ENCODE assay signal across 12 mouse cellular contexts in genomic region chr3:136843811-136844491, GRCm38 (mm10).
DNase-seq lines count a peak whose midpoint lies in the region; ATAC-seq and TF ChIP-seq lines count a peak whose summit lies in the region.
"Had no signal": no experiment of that assay in that cellular context is flagged by ENCODE, and none has a peak within 500 bp of the region (broad histone marks: within the 10 kb centered on the region; RNA-seq: fewer than 3 reads in every experiment).

No protein-coding gene starts in this region.

- WGBS in forebrain, postnatal 0 days = 41% methylated on average over 7 of the region's 7 CpGs
- WGBS in midbrain, embryonic 12.5 days = 47% methylated on average over 7 of the region's 7 CpGs

- intact Hi-C loops in left cerebral cortex, adult 2 months (cut with DNase I) = loop anchor here (5.0 kb wide), 1 partner anchor 573 kb away; no protein-coding TSS in a partner anchor
- intact Hi-C loops in left cerebral cortex, postnatal 10 days (cut with DNase I) = no loop called here

- peak overlapping the region; percentile 21 for H3K27ac ChIP-seq in left cerebral cortex, adult 2 months
- no peak overlapping the region for H3K27ac ChIP-seq in forebrain, postnatal 0 days (ENCODE audit: low read depth, low read length)
- H3K27ac ChIP-seq in midbrain, embryonic 12.5 days (replicated peaks) = peak overlapping the region; percentile 27; the same call in 1 of the 2 replicates
- H3K27ac ChIP-seq: intestine, embryonic 15.5 days; liver, embryonic 15.5 days had no signal

- no peaks in the 10 kb centered on the region for H3K27me3 ChIP-seq in forebrain, postnatal 0 days (ENCODE audit: insufficient read depth, low read length)
- H3K27me3 ChIP-seq in midbrain, embryonic 12.5 days = no peaks in the 10 kb centered on the region
- H3K27me3 ChIP-seq: intestine, embryonic 15.5 days; liver, embryonic 15.5 days had no signal

- no peaks in the 10 kb centered on the region for H3K36me3 ChIP-seq in forebrain, postnatal 0 days (ENCODE audit: insufficient read depth)
- H3K36me3 ChIP-seq in midbrain, embryonic 12.5 days = no peaks in the 10 kb centered on the region
- H3K36me3 ChIP-seq: intestine, embryonic 15.5 days; liver, embryonic 15.5 days had no signal

- no peaks in the 10 kb centered on the region for H3K4me1 ChIP-seq in forebrain, postnatal 0 days (ENCODE audit: insufficient read depth)
- H3K4me1 ChIP-seq in midbrain, embryonic 12.5 days = peaks cover 25% of the 10 kb centered on the region
- H3K4me1 ChIP-seq: intestine, embryonic 15.5 days; liver, embryonic 15.5 days had no signal

- no peak overlapping the region for H3K9ac ChIP-seq in forebrain, postnatal 0 days
- no peak overlapping the region for H3K9ac ChIP-seq in midbrain, embryonic 12.5 days (replicated peaks)
- H3K9ac ChIP-seq: intestine, embryonic 15.5 days; liver, embryonic 15.5 days had no signal

- no peak overlapping the region for H3K4me2 ChIP-seq in forebrain, postnatal 0 days (ENCODE audit: low read depth)
- H3K4me2 ChIP-seq in midbrain, embryonic 12.5 days (replicated peaks) = no peak overlapping the region
- H3K4me2 ChIP-seq: intestine, embryonic 15.5 days; liver, embryonic 15.5 days had no signal

- no peaks in the 10 kb centered on the region for H3K9me3 ChIP-seq in forebrain, postnatal 0 days (ENCODE audit: low read length)
- H3K9me3 ChIP-seq in midbrain, embryonic 12.5 days = no peaks in the 10 kb centered on the region
- H3K9me3 ChIP-seq: intestine, embryonic 15.5 days; liver, embryonic 15.5 days had no signal

- no peak overlapping the region for H3K4me3 ChIP-seq in left cerebral cortex, adult 2 months
- no peak overlapping the region for H3K4me3 ChIP-seq in forebrain, postnatal 0 days (ENCODE audit: low read depth, low read length)
- no peak overlapping the region for H3K4me3 ChIP-seq in midbrain, embryonic 12.5 days
- H3K4me3 ChIP-seq: intestine, embryonic 15.5 days; liver, embryonic 15.5 days had no signal

- no peak for DNase-seq in left cerebral cortex, adult 2 months (ENCODE audit: extremely low spot score in 1 of 2, low spot score in 2 of 2)
- DNase-seq in left cerebral cortex, postnatal 10 days (ENCODE audit: extremely low spot score in 1 of 2, low spot score in 2 of 2) = no peak
- DNase-seq in forebrain, postnatal 0 days = no peak
- peak; percentile 39 for DNase-seq in retina, postnatal 1 day
- DNase-seq in lung, postnatal 14 days = no peak
- DNase-seq in urinary bladder, adult 18-20 months (ENCODE audit: low spot score in 2 of 2) = no peak
- no peak for DNase-seq in lung, postnatal 36 days
- DNase-seq: kidney, postnatal 4 days; thymus, postnatal 4 days had no signal

- ATAC-seq in forebrain, postnatal 0 days = peak; percentile 49; the same call in 1 of the 2 replicates
- ATAC-seq in midbrain, embryonic 12.5 days (ENCODE audit: low FRiP score, low read depth) = peak; percentile 71
- ATAC-seq: intestine, embryonic 15.5 days had no signal

- no peak for TF ChIP-seq CTCF in left cerebral cortex, adult 2 months (IDR thresholded peaks at IDR 0.05)
- TF ChIP-seq CTCF in forebrain, postnatal 0 days (IDR thresholded peaks at IDR 0.05; ENCODE audit: low read depth) = no peak
